Mouse (Mus musculus): ENCODE results near the gene Fbxo36.

The Fbxo36 gene

DNA sequence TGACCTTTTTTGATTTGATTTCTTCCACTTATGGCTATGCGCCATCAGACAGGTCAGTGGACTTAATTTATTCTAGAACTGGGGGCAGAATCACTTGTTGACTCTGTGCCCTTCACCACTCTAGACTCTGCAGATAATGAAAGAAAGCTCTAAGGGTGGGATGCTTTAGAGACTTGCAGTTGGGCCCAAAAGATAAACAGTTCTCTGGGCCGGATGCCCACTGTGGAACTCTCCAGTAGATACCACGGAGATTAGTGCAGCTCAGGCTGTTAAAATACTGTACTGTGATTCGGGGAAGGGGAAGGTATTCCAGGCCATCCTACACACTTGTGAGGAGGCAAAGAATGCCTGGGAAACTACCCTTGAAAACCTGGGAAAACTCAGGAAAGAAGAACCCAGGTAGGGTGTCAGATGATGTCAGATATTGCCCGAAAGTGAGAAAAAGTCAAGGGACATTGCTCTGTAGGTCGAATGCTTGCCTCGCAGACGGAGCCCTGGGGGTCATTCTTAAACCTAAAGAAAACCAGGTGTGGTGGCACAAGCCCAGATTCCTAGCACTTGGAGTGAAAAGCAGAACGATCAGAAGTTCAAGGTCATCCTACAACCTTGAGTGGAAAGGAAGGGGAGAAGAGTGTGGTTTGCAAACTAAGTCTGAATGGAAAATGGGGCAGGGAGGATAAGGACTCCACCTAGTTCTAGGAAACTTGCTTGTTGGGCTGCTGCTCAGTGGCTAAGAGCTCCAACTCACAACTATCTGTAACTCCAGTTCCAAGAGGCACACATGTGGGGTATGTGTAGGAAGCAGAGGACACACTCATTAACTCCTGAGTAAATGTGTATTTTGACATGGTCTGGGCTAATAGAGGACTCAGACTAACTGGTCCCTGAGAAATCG lies 21.0 kb downstream of the Fbxo36 start:
- DNase-seq: no peak

DNA sequence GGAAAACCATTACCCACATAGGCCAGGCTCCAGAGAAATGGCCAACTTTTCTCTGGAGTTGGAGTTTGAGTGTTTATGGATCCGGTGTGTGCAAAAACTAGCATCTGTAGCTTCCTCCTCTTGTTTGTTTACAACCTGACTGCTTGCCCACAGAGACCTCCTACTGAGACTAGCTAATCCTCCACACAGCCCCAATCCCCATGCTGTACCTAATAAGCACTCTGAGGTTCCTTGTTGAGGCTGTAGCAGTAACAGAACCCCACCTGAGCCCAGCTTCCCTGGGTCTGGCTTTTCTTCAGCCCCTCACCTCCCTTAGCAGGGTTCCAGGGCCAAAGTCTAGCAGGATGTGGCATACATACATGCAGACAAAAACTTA lies 21.6 kb downstream of the Fbxo36 start:
- no peak for DNase-seq

DNA sequence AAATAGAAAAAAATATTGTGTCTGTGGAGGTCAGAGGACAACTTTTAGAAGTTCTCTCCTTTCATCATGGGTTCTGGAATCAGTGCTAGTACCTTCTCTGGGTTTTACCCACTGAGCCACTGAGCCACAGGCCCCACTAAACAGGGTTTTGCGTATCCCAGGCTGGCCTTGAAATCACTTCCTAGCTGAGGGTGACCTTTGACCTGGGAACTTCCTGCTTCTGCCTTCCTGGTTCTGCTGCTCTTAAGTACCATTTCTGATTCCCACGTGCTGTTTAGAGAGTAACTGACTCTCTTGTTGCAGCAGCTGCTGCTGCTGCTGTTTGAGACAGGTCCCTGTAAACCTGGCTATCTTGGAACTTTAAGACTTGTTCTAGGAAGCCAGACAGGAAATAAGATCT lies 25.0 kb downstream of the Fbxo36 start:
- DNase-seq: no peak

DNA sequence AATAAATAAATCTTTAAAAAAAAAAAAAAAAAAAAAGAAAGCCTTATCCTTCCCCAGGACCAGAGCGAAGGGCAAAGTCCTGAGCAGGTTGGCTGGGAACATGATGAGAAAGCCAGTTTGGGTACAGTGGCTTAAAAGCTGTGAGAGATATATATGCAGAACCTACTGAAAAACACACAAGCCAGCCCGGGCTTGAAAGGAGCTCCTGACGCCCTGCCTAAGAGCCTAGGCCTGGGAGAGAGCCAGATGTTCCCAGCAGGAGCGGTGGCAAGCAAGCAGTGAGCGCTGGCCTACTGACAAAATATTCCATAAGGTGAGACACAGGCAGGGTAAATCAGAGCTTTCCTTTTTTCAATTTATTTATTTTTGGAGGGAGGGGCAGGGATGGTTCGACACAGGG lies 26.6 kb downstream of the Fbxo36 start:
- peak; percentile 57 for DNase-seq

DNA sequence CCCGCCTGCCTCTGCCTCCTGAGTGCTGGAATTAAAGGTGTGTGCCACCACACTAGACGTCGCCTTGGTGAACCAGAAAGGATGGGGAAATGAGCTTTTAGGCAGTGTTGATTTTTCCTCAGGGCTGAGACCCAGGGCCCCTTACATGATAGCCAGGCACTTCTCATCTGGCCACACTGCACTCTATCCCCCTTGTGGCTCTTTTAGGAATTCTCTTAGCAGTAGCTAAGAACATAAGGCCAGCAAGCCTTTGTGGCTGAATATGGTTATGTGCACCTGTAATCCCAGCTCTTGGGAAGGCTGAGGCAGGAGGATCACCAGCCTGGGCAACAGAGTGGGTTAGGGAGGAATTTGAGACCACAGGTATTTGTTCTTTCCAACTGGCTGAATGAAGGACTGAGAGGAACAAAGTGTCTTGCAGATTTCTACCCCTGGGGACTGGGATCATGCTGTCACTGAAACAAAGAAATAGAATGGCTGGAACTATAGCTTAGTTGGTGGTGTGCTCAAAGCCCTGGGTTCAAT lies 27.1 kb downstream of the Fbxo36 start:
- DNase-seq: no peak

DNA sequence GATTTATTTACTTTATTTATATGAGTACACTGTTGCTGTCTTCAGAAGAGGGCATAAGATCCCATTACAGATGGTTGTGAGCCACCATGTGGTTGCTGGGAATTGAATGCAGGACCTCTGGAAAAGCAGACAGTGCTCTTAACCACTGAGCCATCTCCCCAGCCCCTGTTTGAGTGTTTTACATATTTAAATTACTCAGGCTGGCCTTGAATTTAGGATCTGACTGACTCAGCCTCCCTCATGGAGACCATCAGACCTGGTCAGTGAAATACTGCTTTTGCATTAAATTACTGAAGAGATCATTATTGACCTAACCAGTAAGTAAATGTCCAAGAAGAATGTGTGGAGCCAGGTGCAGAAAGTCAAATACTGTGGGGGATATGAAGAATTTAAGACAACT lies 28.7 kb downstream of the Fbxo36 start:
- no peak for DNase-seq

DNA sequence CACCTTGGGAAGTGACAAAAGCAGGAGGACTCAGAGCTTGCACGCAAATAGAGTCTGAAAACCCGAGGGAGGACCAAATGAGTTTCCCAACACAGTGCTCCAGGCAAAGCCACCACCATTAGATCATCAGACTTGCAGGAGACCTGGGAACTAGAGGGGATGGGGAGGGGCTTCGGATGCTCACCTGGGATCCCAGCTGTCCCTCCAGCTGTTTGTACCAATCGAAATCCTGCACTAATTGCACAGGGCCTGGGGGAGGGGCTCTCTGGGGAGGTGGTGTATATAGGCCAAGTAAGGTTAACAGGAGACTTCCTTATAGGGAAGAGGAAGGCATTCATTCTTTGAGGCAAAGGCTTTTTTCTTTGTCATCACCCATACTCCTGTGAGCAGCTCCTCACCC lies 29.2 kb downstream of the Fbxo36 start:
- DNase-seq: no peak

DNA sequence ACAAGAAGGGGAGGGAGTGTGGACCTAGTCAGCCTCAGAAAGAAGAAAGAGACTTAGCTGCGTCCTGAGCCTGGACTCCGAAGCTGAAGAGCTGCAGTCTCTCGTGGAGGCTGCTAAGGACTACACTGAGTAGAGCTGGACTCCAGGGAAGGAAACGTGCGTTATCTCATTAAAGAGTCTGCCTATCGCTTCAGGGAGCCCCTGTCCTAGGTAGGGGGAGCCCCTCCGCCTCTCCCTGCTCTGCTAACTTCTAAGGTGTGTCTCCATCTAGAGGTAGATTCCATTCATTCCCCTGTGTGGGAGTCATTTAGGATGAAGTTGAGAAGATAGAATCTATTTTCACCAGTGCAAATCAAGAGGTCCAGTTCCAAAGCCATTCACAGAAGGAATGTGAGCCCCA lies 29.9 kb downstream of the Fbxo36 start:
- peak; percentile 38 for DNase-seq

DNA sequence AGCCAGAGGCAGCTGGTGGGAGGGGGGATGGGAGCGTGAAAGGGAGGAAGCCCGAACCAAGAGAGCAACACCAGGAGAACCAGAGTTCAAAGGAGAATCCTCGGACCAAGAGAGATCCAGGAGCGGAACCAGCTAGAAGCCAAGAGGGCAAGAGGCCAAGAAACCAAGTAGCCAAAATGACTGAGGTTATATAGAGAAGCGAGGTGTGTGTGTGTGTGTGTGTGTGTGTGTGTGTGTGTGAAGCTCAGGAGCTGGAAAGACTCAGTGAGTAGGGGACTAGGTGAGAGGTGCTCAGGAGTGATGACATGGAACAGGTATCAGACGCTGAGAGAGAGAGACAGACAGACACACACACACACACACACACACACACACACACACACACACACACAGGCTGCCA lies 31.5 kb downstream of the Fbxo36 start:
- peak; percentile 70 for DNase-seq

DNA sequence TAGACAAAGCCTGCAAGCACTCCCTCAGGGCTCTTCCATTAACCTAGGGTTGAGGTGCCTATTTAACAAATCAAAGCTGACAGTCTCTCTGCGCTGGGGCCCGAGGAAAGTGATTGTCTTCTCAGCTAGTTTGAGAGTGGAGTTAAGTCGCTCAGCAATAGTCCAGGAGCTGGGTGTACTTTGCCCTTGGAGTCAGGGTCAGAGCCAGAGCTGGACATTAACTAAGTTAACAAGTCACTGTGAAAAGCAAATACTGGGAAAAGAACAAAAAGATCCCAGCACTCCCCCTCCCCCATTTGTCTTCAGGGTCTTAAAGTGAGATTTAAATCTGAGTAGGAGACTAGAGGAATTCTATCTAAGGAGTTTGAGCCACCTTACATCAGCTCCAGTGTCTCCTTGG lies 32.5 kb downstream of the Fbxo36 start:
- peak; percentile 67 for DNase-seq

DNA sequence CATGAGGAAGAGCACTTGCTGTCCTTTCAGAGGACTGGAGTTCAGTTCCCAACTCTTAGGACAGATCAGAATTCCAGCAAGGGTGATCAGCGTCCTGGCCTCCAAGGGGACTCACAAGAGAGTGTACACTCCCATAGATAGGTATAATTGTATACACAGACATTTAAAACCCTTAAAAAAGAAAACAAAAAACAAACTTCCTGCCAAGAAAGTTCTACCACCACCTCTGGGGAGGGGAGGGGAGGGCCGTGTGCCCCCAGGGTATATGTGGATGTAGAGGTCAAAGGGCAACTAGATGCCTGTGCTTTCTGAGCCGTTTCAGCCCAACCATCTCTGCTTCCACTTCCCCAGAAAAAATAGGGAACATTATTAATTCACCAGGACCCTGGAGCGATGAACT lies 33.3 kb downstream of the Fbxo36 start:
- DNase-seq: no peak

DNA sequence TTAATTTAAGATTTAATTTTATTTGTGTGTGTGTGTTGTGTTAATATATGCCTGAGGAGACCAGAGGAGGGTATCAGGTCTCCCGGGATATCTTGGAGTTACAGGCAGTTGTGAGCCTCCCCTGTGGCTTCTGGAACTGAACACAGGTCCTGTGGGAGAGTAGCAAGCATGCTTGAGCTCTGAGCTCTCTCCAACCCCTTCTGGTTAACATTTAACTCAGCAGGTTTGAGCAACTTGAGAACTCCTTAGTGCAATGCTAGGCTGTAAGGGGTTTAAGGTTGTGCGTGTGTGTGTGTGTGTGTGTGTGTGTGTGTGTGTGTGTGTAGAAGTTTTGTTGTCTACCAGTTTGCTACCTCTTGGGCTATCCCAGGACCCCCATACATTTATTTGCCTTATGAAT lies 37.9 kb downstream of the Fbxo36 start:
- peak; percentile 53 for DNase-seq

DNA sequence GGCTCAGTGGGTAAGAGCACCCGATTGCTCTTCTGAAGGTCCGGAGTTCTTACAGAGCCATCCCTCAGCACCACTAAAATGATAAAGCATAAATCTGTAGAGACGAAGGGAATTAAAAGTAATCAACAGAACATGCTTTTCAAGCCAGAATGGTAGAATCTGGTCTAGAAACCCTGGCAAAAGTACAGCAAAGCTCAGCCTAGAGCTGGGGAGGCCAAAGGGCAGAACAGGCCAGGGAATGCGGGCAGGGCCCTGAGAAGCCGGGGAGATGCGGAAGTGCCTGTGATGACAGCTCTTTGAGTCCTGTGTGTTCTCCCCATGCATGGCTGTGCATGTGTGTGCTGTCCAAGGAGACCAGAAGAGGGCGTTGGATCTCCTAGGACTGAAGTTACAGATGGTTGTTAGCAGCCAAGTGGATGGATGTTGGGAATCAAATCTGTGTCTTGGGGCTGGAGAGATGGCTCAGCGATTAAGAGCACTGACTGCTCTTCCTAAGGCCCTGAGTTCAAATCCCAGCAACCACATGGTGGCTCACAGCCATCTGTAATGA lies 40.0 kb downstream of the Fbxo36 start:
- DNase-seq: no peak

DNA sequence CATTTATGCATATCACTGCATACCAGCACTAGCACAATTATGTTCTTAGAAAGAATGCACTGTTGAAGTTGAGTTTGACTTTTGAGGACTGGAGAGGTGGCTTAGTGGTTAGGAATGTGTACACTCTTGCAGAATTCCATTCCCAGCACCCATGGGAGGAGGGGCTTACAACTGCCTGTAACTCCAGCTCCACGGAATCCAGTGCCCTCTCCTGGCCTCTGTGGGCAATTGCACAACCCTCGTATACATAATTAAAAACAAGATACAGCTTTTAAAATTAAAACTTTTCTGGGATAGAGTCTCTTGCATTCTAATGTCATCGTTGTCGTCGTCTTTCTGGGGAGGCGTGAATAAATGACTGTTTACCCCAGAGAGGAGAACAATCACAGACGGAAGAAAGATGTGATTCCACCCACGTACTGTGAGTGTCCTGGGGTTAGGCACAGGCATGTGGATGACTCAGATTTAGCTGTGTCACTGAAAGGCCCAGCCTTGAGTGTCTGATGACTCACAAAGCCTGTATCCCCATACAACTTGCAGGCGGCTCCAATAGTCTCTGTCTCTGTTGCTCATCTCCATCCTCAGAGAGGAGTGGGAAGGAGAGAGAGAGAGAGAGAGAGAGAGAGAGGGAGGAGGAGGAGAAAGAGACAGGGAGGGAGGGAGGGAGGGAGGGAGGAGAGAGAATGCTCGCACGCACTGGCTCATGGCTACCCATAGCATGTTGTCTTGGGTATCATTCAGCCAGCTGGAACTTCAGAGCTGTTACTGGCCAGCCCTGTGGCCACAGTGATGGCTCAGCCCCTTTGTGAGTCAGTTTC lies 41.8 kb downstream of the Fbxo36 start:
- no peak for DNase-seq

DNA sequence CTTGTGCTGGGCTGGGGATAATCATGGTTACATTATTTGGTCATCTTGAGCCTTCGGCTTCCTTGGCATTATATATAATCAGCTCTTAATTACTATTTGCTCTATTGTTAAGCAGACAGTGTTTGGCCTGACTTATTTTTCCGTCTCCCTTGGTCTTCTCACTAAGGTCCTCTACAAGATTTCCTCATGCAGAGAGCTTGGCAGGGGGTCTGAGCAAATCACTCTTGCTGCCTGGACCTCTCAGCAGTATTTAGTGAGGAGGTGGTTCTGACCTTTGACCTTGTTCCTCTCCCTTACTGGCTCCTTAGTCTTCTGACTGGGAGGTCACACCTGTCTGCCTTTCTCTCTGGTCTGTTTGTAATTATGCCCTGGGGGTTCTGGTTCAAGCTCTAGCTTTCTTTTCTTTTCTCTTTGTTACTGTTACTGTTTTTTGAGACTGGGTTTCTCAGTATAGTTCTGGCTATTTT lies 42.5 kb downstream of the Fbxo36 start:
- no peak for DNase-seq

DNA sequence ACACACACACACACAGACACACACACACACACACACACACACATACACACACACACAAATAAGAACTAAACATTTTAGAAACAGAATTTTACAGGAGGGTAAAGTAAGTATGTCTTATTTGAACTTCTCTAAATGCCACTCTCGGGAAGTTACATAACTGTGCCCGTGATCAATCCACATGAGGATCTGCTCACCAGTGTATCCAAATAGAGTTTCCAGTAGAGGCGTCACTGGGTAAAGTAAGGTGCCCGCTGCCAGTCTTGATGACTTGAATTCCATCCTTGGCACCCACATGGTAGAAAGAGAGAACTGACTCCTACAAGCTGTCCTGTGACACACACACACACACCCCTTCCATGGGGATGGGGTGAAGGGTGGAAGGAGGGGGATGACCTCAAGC lies 43.3 kb downstream of the Fbxo36 start:
- no peak for DNase-seq

DNA sequence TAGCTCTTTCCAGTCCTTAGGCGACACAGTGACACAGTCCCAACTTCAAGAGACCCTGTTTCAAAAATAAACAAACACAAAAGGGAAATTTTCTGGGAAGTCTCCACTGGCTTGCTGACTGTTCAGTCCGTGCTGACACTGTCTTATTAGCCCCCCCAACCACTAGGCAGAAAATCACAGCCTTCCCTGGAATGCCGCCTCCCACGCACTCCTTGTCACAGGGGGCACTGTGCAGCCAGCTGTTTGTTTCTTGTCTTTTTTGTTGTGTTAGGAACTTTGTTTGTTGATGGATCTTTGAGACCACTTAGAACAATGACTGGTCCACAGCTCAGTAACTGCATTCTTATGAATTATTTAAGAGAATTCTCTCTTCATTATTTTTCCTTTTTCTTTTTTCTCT lies 44.2 kb downstream of the Fbxo36 start:
- no peak for DNase-seq

DNA sequence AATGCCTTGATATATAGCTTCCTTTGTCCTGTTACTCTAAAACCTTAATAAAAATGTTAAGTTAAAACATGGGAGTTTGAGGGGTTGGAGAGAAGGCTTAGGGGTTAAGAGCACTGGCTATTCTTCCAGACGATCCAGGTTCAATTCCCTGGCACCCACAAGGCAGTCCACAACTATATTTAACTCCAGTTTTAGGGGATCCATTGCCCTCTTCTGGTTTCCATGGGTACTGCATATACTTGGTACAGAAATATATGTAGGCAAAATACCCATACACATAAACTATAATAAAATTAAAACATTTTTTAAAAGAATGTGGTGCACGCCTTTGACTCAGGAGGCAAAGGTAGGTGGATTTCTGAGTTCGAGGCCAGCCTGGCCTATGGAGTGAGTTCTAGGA lies 45.5 kb downstream of the Fbxo36 start:
- DNase-seq: no peak

DNA sequence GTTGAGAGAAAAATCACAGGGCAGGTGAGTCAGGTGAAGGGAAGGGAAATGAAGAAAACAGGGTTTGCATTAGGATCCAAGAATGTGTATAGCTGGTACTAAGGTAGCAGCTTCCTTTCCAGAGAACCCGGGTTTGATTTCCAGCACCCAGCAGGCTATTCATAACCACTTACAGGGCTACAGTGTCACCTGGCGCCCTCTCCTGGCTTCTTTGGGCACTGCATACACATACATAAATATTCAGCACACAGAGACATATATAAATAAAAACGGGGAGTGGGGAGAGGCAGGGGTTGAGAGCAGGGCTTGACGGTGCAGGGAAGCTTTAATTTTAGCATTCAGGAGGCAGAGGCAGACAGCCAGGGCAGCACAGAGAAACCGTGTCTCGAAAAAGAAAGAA lies 46.3 kb downstream of the Fbxo36 start:
- DNase-seq: no peak

DNA sequence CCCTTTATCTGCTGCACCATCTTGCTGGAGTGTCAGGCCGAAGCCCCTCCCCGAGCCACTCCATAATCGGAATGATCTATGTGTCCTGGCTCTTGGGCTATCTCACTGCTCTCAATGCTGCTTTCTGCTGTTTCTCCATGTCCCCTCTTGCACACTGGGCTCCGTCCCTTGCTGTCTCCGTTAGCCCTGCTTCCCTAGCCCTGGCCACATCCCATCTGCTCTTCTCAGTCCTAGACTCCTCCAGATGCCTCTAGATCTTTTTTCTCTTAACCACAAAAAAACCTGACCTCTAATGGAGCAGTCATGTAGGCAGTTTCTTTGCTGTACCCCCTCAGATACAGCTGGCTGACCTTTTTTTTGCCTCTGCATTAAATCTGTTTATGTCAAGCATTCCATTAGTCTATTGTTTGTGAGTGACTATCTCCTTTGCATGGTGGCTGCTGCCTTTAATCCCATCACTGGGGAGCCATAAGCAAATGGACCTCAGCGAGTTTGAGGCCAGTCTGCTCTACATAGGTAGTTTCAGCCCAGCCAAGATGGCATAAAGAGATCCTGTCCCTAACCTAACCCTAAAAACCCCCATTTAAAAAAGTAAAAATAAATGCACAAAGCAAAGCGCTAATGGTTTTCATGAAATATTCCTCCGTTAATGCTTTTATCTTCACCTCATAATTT lies 49.8 kb downstream of the Fbxo36 start:
- no peak for DNase-seq

DNA sequence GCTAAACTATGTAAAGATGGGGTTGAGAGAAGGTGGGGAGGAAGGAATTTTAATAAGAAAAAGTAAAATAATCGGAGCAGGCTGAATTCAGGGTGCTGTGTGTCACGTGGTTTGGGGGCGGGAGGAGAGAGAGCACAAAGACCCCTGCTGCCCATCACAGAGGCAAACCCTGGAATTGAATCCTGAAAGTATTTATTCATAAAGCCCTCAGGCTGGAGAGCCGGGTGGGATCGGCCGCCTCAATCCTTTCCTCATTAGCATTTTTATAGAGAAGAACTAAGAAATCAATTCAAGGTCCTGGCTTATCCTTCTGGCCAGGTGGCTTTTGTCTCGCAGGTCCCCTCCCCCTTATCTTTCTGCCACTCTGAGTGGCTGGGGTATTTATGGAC lies 50.4 kb downstream of the Fbxo36 start:
- DNase-seq: no peak

DNA sequence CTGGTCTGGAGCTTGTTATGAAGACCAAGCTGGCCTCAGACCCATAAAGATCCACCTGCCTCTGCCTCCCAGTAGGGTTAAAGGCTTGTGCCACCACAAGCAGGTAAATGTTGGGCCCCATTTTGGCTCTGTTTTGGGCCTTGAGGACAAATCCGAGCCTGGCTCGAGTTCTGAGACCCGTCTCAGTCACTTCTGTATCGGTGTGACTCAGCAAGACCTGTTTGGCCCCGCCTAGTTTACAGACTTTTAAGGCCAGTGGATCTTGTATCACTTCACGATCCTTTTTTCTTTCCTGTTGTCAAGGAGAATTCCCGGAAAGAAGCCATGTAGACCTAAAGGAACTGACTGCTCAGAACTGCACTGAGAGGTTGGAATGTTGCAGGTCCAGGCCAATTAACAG lies 50.9 kb downstream of the Fbxo36 start:
- no peak for DNase-seq

DNA sequence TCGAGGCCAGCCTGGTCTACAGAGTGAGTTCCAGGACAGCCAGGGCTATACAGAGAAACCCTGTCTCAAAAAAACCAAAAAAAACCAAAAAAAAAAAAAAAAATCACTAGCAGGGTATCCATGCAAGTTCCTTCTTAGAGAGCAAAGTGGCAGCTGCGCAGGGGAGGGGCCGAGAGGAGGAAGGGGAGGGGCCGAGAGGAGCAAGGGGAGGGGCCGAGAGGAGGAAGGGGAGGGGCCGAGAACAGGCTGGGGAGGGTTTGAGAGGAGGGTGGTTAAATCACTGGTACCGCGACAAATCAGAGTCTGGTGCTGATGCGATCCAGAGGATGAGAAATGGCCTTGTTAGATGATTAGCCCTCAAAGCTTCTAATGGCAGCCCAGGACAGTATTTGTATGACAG lies 52.1 kb downstream of the Fbxo36 start:
- DNase-seq: no peak
